Mouse (Mus musculus) c-Kit-negative CD71-positive TER-119-positive erythroid progenitor cells, embryonic 14.5 days (primary cell): ENCODE measurements around the gene P2rx1.
A peak's percentile ranks its signal among the peaks of the same experiment; 100 is the strongest.

Experiments used
- DNase-seq: peaks from one replicate; pipeline ENCODE4 v3.0.0-alpha.2; 2013; ENCODE audit warnings: low read depth, low spot score

Gene P2rx1

GRCm38 (mm10) chr11:73020953-73021800 is 22.3 kb downstream of the P2rx1 start:
- DNase-seq = no peak

DNA sequence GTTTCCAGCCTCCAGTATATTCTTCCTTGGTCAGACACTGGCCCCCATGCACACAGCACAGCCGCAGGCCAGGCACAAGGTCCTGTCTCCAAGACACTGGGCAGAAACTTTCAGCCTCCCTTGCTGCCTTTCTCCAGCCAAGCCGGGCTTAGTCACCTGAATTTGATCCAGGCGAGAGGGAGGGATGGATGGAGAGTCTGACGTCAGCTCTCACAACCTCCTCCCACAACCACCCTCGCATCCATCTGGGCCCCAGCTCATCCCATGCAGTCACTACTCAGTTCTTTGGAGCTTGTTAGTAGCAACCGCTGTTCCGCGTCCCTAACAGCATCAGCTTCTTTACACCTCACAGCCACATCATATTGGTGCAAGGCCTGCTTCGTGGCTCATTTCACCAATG is 24.2 kb downstream of the P2rx1 start:
- DNase-seq = no peak

DNA sequence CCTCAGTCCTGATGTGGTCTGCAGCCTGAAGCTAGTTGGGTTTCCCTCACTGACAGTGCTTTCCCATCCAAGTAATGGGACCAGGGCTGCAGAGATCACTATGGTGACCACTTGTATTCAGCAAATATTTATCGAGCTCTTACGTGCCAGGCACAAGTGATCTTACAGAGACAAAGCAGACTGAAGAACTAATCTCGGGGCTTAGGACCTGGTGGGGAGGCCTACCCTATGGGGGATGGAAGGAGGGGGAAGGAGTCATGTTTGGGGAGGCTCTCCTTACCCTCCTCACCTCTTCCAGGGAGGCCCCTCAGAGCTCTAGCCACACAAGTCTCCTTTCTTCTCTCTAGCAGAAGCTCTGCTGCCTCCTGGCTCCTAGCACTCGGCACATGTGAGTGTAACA is 24.9 kb downstream of the P2rx1 start:
- DNase-seq = no peak

DNA sequence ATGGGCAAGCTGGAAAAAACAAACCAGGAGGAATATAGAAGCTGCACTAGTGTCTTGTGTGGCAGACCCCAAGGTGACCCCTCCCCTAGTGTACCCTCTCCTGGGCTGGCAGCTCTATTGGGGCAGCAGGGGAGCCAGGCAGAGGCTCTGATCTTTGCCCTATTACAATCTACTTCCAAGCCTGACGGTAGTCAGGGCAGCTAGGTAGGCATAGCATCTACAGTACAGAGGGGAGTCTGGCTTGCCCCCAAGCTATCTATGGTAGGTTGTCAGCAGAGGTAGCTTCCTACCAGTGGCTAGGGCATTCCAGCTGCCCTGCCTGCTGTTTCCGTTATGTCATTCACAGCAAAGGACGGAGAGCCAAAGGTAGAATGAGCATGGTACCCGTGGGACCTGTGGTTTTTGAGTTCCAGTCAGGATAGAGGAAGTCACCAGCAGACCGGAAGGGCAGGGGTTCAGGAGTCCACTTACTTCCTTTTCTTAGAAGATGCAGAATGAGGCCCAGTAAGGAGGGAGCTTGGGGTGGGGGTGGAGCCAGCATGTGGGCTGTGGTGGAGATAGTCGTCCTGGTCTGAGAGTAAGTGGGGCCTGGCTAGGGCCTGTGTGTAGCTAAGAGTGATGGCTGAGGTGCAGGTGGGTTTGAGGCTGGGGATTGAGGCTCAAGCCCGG is 25.5 kb downstream of the P2rx1 start:
- no peak for DNase-seq

DNA sequence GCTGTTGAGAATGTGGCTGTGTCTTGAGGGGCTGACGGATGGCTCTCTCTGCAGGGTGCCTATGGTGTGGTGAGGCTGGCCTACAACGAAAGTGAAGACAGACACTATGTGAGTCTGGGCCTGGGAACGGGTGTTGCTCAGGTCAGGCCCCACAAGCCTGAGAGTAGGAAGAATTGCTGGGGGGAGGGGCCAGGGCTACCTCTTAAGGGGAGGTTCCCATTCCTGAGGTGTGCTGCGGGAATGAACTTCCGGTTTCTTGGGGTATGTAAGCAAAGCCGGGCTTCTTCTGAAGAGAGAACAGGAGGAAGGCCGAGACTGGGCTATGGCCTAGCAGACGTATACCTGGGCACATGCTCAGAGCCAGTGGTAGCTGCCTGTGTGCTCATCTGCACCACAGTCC is 28.1 kb downstream of the P2rx1 start:
- DNase-seq = no peak

- DNase-seq = peak; percentile 42
These were observed 32.1 kb downstream of the P2rx1 start for GRCm38 (mm10) chr11:73030821-73031498.

- DNase-seq = no peak
These were observed 32.6 kb downstream of the P2rx1 start for GRCm38 (mm10) chr11:73031536-73031935.

DNA sequence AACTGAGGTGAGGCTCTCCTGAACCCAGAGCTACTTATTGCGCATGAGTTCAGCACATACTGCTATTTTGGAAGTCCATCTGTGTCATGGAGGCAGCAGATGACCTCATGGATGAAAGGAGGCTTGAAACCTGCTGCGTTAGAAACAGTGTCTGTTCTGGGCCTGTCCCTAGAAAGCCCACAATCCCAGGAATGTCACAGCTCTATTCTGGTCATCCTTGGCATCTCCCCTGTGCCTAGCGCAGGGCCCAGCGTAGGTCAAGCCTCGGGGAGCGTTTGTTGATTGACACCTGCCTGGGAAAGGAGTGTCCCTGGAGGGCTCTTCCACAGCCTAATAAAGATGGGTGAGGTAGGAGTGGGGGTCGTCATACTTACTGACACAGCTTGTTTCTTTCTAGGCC is 37.2 kb downstream of the P2rx1 start:
- no peak for DNase-seq

- no peak for DNase-seq
These were observed 38.0 kb downstream of the P2rx1 start for GRCm38 (mm10) chr11:73036889-73037288.

DNA sequence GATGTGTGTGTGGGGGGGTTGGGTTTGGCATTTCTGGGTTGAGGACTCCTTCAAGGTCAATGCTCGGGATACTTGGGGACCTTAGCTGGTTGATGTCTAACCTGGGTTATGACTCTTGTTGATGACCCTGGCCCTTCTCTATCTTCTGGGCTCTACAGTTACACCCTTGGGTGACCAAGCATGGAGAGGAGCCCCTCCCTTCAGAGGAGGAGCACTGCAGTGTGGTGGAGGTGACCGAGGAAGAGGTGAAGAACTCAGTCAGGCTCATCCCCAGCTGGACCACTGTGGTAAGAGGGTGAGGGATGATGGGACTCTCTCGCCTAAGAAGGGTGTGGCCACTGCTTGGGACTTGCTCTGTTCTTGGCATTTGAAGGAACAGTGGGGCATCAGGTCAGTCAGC is 38.8 kb downstream of the P2rx1 start:
- DNase-seq = no peak

DNA sequence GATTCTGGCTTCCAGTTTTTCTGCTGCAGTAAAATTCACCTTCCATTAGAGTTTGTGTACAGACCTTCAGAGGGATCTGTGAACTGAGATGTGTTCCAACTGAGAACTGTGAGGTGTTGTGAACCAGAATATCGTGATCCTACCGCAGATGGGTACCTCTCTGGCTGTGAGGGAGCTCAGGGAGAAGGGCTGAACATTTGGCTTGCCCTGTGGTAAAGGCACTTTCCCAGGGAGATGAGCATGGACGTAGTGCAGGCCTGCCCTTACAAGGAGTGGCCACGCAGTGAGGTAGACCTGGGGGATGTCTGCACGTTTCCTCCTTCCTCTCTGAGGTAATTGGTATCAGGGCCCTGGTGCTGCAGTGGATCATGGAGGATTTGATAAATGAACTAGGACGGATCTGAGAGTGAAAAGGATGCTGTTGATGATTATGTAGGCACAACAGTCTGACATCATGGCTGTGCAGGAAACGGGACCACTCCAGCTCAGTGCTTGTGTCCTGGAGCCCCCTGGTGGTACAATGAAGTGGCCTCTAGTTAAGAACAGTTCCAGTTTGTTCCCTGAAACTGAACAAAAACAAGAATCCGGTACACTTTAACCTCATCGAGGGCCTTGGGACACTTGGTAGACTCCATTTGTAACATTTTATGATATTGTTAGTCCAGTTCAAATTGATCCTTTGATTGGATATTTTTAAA is 40.3 kb downstream of the P2rx1 start:
- DNase-seq = no peak

- DNase-seq = no peak
These were observed 45.4 kb downstream of the P2rx1 start for GRCm38 (mm10) chr11:73044229-73044755.

- DNase-seq = no peak
These were observed 45.9 kb downstream of the P2rx1 start for GRCm38 (mm10) chr11:73044789-73045188.

DNA sequence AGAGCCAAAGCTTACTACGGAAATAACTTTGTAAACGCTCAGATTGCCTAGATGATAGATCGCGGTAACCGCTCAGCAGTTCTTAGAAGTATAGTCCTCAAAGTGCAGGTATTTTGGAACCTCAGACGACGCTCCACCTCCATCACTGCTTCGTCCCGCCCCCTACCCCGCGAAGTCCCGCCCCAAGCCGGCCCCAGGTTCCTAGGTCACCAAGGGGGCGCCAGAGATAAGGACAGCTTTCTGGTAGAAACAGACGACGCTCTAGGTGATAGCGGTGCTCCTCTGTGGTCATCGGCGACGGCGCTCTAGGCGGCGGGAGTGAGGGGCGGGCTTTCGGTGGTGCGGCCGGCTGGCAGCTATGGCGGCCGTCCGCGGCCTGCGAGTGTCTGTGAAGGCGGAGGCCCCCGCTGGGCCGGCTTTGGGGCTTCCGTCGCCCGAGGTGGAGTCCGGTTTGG is 48.7 kb downstream of the P2rx1 start, which contains the start of gene Ncbp3:
TSS of gene Ncbp3 (plus strand) at position 242 of the 455 bp plus-strand sequence.
- peak; percentile 95 for DNase-seq

DNA sequence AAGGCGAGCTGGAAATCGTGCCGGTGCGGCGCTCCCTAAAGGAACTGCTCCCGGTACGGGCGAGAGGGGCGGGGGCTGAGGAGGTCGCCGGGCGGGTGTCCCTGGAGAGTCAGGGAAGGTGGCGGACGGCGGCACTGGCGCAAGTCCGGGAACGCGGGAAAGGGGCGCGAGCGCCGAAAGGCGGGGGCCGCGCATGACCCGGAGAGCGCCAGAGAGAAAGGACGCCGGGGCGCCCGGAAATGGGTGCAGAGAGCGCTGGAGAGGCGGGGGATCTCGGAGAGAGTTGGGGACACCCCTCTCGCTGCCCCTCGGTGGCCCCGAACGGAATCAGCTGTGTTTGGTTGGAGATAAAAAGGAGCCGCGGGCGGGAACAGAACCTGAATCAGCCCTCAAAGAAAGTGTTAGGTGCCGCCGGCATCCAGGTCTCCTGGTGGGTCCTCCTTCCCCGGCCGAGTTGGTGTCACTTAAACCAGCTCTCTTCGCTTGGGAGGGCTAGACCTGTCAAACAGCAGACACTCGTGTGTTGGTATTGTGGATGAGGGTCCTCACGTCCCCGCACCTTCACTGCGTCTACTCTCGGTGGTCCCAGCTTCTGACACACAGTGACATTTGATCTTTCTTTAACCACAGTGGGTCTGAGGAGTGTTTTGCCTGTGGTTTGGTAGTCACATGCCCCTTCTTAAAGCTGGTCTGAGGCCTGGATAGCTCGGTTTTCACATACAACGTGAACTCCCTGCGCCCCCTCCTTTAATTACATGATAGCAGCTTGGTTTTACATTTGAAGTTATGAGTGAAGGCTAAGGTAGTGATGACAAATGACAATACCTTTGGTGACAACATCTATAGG is 49.4 kb downstream of the P2rx1 start:
- DNase-seq = peak; percentile 48

- DNase-seq = peak; percentile 87
These were observed 50.4 kb downstream of the P2rx1 start for GRCm38 (mm10) chr11:73049335-73049734.

DNA sequence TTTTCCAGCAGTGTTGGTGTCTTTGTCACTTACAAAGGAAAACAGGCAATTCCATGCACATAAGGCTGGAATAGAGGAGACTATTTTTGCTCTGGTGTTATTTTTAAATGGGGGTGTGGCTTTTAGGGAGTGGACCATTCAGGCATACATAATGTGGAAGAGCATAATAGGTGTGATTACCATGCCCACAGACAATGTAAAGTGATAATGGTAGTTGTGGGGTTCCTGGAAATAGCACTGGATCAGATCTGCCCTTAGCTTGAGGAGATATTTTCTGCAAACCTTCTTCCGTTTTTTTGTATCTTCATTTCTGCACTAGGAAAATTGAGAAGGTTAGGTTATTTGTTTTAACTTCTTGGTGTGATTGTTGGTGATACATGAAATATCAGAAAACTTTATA is 53.9 kb downstream of the P2rx1 start:
- no peak for DNase-seq

GRCm38 (mm10) chr11:73057701-73058100 is 58.8 kb downstream of the P2rx1 start:
- DNase-seq = no peak

GRCm38 (mm10) chr11:73059630-73060029 is 60.7 kb downstream of the P2rx1 start:
- no peak for DNase-seq

DNA sequence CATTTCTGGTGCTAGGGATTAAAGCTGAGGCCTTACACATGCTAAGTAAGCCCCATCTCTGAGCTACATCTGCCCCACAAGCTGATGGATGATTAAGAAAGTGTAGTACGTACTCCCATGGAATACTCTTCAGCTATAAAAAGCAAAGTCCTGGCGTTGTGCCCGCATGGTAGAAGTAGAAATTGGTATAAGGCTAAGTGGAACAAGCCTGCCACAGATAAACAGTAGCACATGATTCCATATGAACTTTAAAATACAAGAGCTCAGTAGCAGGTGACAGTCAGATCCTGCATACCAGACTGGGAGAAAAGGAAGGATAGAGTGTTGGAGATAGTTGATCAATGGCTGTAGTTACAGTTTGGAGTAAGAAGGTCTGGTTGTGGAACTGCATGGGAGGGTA is 62.5 kb downstream of the P2rx1 start:
- DNase-seq = no peak
